Mouse (Mus musculus) cerebellum, postnatal 4 days (tissue): ENCODE data around the gene Sult1e1.

Source experiments
- DNase-seq, 2 experiments: peaks; one replicate each; pipeline ENCODE4 v3.0.0; 2022; ENCODE audit warnings: low spot score in 2 of 2, mixed read lengths in 1 of 2

Sult1e1 gene

DNA sequence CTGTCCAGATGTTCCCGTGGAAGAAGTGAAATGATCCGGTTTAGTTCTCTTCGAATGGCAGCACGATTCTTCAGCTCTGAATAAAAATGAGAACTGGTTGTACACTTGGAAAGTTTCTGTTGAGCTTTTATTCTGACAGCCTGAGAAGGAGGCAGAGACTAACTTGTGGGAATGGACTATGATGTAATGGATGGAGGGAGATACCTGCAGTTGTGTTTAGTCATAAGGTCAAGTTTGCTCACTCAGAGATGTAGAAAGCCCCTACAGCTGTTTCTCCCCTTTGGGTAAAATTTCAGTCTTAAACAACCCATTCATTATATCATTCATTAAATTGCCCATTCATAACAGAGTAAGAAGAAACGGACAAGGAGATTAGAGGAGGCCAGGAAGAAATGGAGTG is at the start of gene Sult1e1:
TSS of gene Sult1e1 (minus strand) at position 101 of the 400 bp plus-strand sequence.
- no peak for DNase-seq

DNA sequence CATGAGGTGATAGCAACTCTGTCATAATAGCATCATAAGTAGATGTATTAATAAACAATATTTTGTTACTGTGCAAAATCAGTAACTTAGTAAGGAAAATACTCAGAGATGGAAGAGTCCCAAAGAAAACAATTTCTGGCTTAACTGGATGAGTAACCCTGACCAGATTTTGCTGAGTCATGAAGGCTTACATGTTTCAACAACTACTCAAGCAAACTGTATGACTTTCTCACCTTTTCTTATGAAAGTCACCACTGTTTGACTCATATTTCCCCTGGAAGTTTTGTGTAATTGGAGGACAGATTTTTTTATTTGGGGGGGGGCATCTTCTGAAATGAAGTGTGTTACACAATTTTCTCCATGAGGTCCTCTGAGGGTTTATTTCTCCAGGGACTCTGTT is 31.3 kb upstream of the Sult1e1 start:
- DNase-seq, result no peak

DNA sequence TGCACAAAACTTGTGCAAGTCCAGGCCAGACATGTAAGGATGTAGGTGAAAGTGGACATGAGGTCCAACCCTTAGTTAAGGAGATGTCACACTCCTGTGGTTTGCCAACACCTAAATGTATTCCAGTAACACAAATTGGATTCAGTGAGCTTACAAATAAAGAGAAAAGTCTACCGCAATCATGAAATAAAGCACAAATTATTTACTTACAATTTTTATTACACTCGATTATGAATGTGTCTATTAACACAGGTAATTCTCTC is 23.7 kb upstream of the Sult1e1 start:
- DNase-seq, result no peak

DNA sequence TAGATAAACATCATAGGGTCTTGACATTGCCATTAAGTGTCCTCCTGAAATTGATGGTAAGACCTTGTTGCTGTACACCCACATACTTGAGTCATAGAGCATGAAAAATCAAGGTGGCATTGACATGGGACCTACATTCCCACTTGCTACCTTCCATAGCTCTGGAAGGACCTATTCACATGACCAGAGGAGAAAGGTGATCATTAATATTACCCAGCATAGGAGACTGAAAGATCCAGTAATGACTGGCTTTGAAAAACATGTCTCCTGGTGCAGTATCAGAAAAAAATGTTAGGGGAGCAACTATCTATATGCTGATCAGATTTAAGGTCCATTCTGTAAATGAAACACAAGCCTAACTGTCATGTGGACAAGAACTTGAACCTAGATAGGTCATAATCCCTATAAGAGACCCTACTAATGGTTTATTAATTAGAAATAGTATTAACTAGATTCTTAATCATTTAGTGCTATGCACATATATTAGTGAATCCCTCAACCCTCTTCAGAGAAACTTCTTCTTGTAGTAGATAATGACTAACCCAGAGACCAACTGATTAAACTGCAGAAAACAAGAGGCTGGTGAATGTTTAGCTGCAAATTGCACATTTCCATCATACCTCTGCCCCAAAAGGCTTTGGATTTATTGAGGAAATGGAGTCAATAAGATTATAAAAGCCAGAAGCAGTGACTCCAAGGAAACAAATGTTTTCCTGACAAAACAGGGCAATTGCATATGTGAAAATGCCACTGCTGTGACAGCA is 23.2 kb upstream of the Sult1e1 start:
- no peak for DNase-seq

DNA sequence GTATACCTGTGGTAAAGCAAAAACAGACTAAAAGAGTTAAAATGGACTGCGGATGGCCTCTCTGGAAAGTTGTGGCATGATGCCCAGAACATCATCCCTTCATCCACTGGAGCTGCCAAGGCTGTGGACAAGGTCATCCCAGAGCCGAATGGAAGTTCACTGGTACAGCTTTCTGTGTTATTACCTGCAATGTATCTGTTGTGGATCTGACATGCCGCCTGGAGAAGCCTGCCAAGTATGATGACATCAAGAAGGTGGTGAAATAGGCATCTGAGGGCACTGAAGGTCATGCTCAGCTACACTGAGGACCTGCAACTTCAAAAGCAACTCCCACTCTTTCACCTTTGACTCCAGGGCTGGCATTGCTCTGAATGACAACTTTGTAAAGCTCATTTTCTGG is 9.6 kb upstream of the Sult1e1 start:
- DNase-seq, result no peak

DNA sequence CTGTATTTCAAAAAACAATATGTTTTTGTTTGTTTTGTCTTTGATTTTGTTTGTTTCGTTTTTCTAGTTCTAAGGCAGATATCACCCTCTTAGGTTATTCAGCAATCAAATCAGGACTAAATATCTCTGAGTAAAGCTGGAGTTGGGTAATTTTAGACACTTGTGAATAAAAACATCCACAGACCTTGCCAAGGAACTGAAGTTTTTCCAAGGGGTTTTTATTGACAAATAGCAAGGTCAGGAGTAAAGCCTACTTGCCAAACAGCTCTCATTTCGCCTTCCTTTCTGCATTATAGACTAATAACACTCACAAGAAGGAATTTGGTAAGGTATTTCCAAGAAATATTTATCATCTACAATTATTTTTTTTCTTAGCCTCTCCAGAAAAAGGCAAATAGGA is 6.5 kb upstream of the Sult1e1 start:
- DNase-seq, result no peak

DNA sequence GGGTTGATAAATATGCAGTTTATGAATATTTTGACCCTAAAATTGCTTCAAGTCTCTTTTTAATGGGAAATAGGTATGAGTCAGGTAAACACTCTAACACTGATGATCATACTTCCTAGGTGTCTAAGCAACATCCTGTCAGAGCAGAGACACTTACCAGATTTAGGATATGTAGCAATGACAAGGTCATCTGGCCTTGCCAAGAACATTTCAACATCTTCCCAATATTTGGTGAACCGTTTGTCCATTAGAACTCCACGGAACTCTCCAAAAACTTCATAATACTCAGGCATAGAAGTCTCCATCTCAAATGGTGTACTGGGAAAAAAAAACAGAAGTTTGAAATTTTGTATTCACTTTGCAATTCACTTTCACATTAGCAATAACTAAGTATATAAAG is 1.5 kb downstream of the Sult1e1 start:
- no peak for DNase-seq

DNA sequence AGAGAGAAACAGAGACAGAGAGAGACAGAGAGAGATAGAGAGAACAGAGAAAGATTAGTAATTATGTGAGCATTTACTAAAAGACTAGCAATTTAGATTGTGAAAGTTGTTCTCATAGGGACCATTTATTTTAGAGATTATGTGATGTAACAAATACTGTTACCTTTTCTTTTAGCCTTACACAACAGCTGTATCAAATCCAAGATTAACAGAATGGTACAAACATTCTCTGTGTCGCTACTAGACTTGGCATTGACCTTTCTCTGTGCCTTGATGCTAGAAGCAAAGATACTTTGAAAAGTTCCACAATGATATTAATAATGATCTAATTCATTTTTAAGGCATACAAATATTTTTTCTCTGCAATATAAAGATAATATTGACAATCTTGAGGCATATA is 11.0 kb downstream of the Sult1e1 start:
- no peak for DNase-seq

DNA sequence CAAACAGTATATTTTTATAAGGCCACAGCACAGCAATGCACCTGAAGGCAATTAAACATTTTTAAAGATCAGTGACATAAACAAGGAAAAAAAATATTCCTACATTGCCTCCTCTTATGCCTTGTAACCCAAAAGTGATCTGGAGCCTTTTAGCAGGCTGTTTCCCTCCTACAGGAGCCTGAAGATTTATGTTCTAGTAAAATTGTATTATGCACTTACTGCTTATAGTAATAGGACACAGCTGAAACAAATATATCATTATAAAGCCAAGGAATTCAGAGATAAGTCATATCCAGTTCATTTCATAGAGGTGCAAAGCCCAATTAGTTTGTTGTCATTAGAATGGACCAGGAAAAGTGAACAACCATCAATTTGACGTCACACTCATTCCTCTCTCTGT is 17.2 kb downstream of the Sult1e1 start:
- DNase-seq, result no peak

DNA sequence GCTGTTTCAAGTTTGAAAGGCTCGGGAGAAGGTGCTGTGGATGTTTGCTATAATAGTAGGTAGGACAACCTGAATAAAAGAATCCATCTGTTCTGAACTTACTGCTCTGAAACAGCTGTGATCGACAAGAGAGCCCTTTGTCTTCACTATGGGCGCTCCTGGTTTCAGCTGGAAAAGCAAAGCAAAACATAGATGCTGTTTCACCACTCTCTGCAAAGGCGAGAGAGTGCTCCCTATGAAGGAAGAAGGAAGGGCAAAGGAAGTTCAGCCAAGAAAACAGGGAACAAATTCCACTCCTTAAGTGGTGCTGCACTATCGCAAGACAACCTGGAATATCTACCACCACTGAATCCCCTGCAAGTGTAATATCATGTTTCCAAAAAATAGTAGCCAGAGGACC is 17.9 kb downstream of the Sult1e1 start:
- DNase-seq, result no peak

DNA sequence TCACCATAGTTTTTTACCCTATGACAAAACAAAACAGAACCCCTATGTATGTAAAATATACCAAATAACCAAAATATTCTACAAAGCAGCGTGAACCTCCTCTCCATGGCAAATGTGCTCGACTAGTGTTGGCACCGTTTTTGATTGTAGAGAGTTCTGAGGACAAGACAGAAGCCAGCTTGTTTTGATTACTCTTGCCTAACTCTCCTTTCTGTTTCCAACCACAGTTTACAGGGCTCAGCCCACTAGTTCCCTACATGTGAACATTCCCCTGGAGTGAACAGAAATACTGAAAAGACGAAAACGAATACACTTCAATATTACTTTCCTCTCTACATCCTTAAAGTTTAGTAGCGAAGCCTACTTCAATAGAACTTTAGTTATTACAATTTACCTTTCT is 18.6 kb downstream of the Sult1e1 start:
- DNase-seq, result no peak

DNA sequence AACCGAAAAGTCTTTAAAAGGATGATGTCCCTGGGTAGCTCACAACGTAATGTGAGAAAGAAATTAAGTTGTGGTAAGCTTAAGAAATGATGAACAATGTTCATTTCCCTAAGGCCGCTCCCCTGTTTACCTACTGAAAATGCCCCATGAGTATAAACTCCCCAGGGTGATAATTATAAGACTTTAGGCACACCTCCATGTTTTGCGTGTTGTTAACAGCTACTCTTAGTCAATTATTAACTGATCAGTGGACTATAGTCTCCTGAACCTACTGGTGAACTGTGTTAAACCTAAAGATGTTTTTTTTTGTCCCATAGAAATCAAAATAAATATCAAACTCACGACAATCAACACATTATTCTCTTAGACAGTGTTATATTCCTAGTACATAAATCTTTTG is 22.5 kb downstream of the Sult1e1 start, which contains the start of gene Sult1d1:
TSS of gene Sult1d1 (minus strand) at position 183 of the 400 bp plus-strand sequence.
- no peak for DNase-seq

DNA sequence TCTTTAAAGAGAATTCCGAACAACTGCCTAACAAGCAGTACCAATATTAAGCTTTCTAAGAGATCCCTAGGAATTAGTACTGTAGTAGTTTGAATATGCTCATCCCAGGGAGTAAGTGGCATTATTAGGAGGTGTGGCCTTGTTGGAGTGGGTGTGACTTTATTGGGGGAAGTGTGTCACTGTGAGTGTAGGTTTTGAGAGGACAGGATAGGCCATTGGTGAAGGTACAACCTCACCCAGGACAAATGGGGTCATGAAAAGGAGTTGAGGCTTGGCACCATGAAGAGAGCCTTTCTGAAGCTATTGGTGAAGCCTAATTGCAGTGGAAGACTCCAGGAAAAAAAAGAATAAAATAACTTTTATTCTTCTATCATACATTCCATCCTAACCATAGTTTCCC is 24.1 kb downstream of the Sult1e1 start:
- DNase-seq, result no peak

DNA sequence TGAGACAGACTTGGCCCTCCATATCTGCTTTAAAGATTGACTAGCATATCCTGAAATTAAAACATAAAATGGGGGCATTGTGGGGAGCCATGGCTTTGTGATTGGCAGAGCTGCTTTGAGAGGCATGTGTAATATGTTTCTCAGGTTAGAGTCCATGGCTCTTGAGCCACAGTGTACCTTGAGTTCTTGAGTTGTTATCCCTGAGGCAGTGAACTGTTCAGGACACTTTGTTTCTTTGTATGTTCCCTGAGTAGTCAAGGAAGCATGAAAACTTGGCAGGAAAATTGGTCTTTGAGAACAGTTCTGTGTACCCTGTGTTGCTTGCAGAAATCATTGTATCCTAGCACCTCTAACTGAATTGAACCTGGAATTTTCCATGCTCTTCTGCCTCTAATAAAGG is 28.4 kb downstream of the Sult1e1 start:
- no peak for DNase-seq

DNA sequence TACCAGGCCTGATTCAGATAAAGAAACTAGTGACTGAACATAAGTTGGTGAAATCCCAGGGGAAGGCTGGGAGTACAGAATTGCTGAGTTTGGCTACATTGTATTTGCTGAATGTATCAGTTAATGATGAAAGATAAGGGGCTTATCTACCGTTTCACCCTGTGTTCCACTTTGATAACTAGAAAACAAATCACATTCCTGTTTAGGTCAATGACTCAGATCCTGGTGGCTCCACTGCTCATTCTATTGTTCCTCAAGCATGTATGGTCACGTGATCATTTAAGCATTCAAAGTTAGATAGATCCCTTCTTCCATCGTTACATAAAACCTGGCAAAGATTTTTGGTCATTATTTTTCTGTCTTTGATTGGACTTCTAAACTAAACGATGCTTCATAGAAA is 28.9 kb downstream of the Sult1e1 start:
- DNase-seq, result no peak

DNA sequence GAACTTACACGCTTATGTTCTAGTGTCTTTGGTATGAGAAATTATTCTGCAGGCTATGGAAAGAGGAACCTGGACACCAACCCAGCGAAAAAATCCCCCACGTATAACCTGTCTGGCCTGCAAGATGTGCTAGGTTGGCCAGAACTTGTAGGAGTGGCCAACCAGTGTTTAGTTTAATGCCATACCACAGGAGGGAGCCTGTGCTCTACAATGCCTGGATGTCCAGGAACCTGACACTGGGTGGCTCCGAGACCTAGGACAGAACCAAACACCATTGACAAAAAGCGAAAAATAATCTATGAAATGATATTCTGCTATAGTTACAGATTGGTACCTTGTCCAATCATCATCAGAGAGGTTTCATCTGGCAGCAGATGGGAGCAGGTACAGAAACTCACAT is 31.2 kb downstream of the Sult1e1 start:
- DNase-seq, result no peak

DNA sequence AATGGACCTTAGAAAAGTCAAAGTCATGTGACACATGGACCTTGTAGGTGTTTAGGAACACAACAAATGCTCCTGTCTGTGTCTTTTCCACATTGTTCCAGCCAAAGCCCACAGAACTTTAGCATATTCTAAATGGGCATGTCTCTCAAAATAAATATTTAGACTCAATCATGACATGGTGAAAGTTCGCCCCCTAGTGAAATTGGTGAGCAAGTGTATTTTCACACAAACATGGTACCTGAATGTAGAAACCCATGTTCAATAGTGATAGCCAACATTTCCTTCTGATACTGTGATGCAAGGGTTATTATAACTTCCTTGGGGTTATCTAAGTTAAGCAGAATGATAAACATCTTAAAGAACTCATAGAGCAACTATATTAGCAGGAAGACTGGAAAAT is 40.5 kb downstream of the Sult1e1 start:
- DNase-seq, result no peak

DNA sequence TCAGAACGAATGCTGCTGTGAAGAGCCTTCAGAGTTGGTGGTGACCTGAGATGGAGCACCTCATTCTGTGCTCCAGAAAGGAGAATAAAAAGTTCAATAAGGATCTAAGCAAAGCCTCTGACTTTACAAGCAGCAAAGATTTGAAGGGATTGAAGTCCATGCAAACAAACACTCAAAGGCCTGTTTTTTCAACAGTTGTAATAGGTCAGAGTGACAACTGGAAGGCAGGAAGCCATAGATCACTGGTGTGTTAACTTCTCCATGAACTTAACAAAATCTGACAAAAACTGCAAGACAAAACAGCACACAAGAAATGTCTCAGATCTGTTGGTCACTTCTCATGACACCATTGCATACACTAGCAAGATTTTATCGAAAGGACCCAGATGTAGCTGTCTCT is 53.3 kb downstream of the Sult1e1 start, which contains the start of gene Sult1b1:
TSS of gene Sult1b1 (minus strand) at position 85 of the 400 bp plus-strand sequence.
- no peak for DNase-seq

DNA sequence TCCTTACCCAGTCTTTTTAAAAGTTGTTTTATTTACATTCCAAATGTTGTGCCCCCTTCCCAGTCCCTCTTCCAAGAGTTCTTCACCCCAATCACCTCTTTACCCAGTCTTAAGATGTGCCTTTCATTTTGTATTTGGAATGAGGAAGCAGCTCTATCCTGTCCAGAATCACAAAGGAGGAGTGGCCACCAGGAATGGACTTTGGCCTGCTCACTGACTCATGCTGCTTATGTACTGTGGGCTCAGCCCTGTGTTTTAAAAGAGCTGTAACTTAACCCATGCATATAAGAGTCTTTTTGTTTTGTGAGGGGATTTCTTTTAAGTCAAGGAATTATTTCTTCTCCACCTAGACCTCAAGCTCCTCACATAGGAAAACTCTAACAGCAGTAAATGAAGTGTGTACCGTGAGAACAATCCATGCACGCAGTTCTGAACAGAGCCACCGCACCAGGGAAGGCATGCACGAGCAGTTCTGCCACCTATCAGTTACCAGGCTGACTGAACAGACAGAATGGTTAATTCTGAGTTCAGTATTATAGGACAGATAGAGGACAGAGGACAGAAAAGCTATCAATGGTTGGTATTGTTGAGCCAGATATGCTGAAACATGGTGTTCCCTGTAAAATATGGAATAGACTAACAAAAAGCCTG is 55.3 kb downstream of the Sult1e1 start:
- DNase-seq, result no peak

DNA sequence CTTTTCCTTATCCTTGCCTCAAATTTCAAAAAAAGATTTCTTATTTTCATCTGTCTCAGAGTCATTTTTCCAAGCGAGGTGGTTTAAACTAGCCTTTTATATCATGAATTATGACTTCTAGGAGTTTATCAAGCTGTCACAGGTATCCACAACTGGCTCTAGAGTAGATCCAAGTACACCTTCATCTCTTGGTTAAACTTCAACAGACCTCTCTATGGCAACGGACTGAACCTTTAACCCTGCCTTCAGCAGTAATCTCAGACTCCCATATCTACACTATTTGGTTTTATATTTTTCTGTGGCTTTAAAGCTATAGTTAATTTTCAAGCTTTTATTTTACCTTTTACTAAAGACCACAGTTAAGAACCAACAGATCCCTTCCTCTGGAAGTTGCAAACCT is 59.1 kb downstream of the Sult1e1 start:
- DNase-seq, result no peak
